Mouse (Mus musculus): ENCODE results near the gene Mtor.

- no peak for TF ChIP-seq CTCF (IDR thresholded peaks at IDR 0.05; ENCODE audit: low read depth)
- TF ChIP-seq EP300 (IDR thresholded peaks at IDR 0.05; ENCODE audit: low read depth), result peak; percentile 76; the same call in 1 of the 2 replicates
Measured at GRCm38 (mm10) chr4:148591171-148591630, 142.8 kb downstream of the Mtor start, which contains the start of gene Srm.
